In the genomic region with DNA sequence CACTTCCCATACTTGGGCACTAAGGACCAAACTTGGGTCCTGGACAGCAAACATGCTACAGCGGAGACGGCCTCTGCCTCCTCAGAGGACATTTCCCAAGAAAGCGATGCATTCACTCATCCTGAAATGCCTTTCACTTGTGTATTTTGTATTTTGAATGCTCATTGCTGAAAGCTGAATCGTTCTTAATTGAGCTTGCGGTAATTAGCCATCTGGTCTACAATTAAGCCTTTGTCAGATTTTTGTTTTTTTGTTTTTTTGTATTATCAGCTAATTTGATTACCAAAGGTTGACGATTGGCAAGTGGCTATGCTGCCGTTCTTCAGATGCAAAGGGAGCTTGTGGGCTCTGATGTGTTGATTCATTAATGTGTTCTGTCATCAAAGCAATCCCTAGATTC, we compare ENCODE assay signal across 11 mouse cellular contexts. TPM values are rescaled to one million over a fixed set of nuclear protein-coding genes. Genes with fewer than 3 reads are reported as not detected.
"Had no signal": no experiment of that assay in that cellular context is flagged by ENCODE, and none has a peak within 500 bp of the region (broad histone marks: within the 10 kb centered on the region; RNA-seq: fewer than 3 reads in every experiment).

No protein-coding gene starts in this region.

- H3K36me3 ChIP-seq: kidney, embryonic 15.5 days; limb, embryonic 10.5 days; lung, embryonic 15.5 days; midbrain, embryonic 12.5 days had no signal

- H3K9me3 ChIP-seq: kidney, embryonic 15.5 days; limb, embryonic 10.5 days; lung, embryonic 15.5 days; megakaryocyte, embryonic 14.5 days; midbrain, embryonic 12.5 days had no signal

- H3K4me2 ChIP-seq: kidney, embryonic 15.5 days; lung, embryonic 15.5 days; midbrain, embryonic 12.5 days had no signal

- ATAC-seq: midbrain, embryonic 16.5 days had no signal

- H3K4me1 ChIP-seq: lung, embryonic 15.5 days had no signal

- DNase-seq: lung, postnatal 14 days; thymus, postnatal 4 days had no signal

- H3K27ac ChIP-seq: kidney, embryonic 15.5 days; left cerebral cortex, adult 2 months; limb, embryonic 10.5 days; lung, embryonic 15.5 days; macrophage; midbrain, embryonic 12.5 days; stomach, postnatal 0 days had no signal

- H3K9ac ChIP-seq: kidney, embryonic 15.5 days; lung, embryonic 15.5 days; midbrain, embryonic 12.5 days had no signal

- H3K27me3 ChIP-seq: kidney, embryonic 15.5 days; lung, embryonic 15.5 days; megakaryocyte, embryonic 14.5 days; midbrain, embryonic 12.5 days had no signal

- H3K4me3 ChIP-seq: kidney, embryonic 15.5 days; left cerebral cortex, adult 2 months; limb, embryonic 10.5 days; lung, embryonic 15.5 days; megakaryocyte, embryonic 14.5 days; midbrain, embryonic 12.5 days had no signal

RNA-seq across cellular contexts. Expression of a gene that starts 5.2 kb away (rescaled TPM):
- polyA plus RNA-seq: macrophage had no signal
